Mouse (Mus musculus) E14TG2a.4 (cell line): ENCODE measurements around the gene Gm17545.

Experiments
- H3K27me3 ChIP-seq: 2 replicates; pipeline ENCODE4 v1.6.1; 2014; ENCODE audit warnings: low read length, control low read depth; ENCODE audit not compliant: insufficient read depth
- H3K36me3 ChIP-seq: 2 replicates; pipeline ENCODE4 v1.6.1; 2014; ENCODE audit warnings: low read length, control low read depth; ENCODE audit not compliant: insufficient read depth
- H3K4me1 ChIP-seq: replicated peaks from 2 replicates; pipeline ENCODE4 v1.6.1; 2014; ENCODE audit warnings: low read depth, low read length, control low read depth
- H3K4me3 ChIP-seq: replicated peaks from 2 replicates; pipeline ENCODE4 v1.5.1; 2014; ENCODE audit warnings: mild to moderate bottlenecking, low read length
- H3K9me3 ChIP-seq: 2 replicates; pipeline ENCODE4 v1.6.1; 2014; ENCODE audit warnings: low read length, control low read depth
- CTCF ChIP-seq: conservative IDR thresholded peaks from 2 replicates; pipeline ENCODE4 v1.5.1; 2014; ENCODE audit warnings: low read length
- NANOG ChIP-seq: IDR thresholded peaks from 2 replicates; pipeline ENCODE4 v1.6.1; 2014; ENCODE audit warnings: borderline replicate concordance, low read length, mixed read lengths
- POU5F1 ChIP-seq: IDR thresholded peaks from 2 replicates; pipeline ENCODE4 v1.6.1; 2014; ENCODE audit warnings: low read length, borderline replicate concordance

The Gm17545 gene

GRCm38 (mm10) chr9:22488963-22489362, 34.9 kb downstream of the Gm17545 start:
- Histone ChIP-seq H3K9me3 (no peaks in the 10 kb centered on the region), H3K27me3 (no peaks in the 10 kb centered on the region), H3K4me1 (peaks cover 26% of the 10 kb centered on the region), H3K4me3 (peak overlapping the region; percentile 43; the same call in 1 of the 2 replicates), H3K36me3 (peaks cover 14% of the 10 kb centered on the region)
- no peak for TF ChIP-seq NANOG
- TF ChIP-seq CTCF: no peak
- TF ChIP-seq POU5F1: no peak

- peaks cover 11% of the 10 kb centered on the region for H3K4me1 ChIP-seq
- TF ChIP-seq POU5F1 (no peak), CTCF (peak; percentile 37)
- H3K4me3 ChIP-seq: 0 out of 2 replicates have a peak overlapping the region, but pooled peaks have one; percentile 24
- H3K27me3 ChIP-seq: no peaks in the 10 kb centered on the region
- 0 out of 2 replicates have a peak, but pooled peaks cover 1% of the 10 kb centered on the region for H3K36me3 ChIP-seq
- no peaks in the 10 kb centered on the region for H3K9me3 ChIP-seq
Observed at GRCm38 (mm10) chr9:22494203-22494807, 40.2 kb downstream of the Gm17545 start.

GRCm38 (mm10) chr9:22495133-22495532, 41.0 kb downstream of the Gm17545 start:
- Histone ChIP-seq H3K27me3 (no peaks in the 10 kb centered on the region), H3K4me3 (no peak overlapping the region), H3K36me3 (peaks cover 7% of the 10 kb centered on the region), H3K9me3 (no peaks in the 10 kb centered on the region), H3K4me1 (peaks cover 8% of the 10 kb centered on the region)
- TF ChIP-seq CTCF (peak; percentile 70), NANOG (no peak)

- TF ChIP-seq POU5F1: no peak
- TF ChIP-seq CTCF: no peak
- TF ChIP-seq NANOG: no peak
- peaks cover 7% of the 10 kb centered on the region for H3K36me3 ChIP-seq
Observed at GRCm38 (mm10) chr9:22497021-22497767, 43.1 kb downstream of the Gm17545 start.

GRCm38 (mm10) chr9:22502972-22503371, 48.9 kb downstream of the Gm17545 start:
- Histone ChIP-seq H3K4me1 (peaks cover 8% of the 10 kb centered on the region; the same call in 1 of the 2 replicates), H3K9me3 (no peaks in the 10 kb centered on the region), H3K27me3 (no peaks in the 10 kb centered on the region), H3K4me3 (no peak overlapping the region), H3K36me3 (peaks cover 10% of the 10 kb centered on the region)
- TF ChIP-seq POU5F1: no peak
- no peak for TF ChIP-seq NANOG
- TF ChIP-seq CTCF: no peak

More at GRCm38 (mm10) chr9:22497021-22497767, 43.1 kb downstream of the Gm17545 start:
- Histone ChIP-seq H3K27me3 (no peaks in the 10 kb centered on the region), H3K4me1 (peaks cover 8% of the 10 kb centered on the region), H3K4me3 (no peak overlapping the region), H3K9me3 (no peaks in the 10 kb centered on the region)

- TF ChIP-seq NANOG: no peak
- no peak for TF ChIP-seq CTCF
- no peak for TF ChIP-seq POU5F1
- Histone ChIP-seq H3K9me3 (no peaks in the 10 kb centered on the region), H3K4me1 (peaks cover 8% of the 10 kb centered on the region; the same call in 1 of the 2 replicates), H3K27me3 (no peaks in the 10 kb centered on the region), H3K4me3 (no peak overlapping the region), H3K36me3 (peaks cover 10% of the 10 kb centered on the region)
Observed at GRCm38 (mm10) chr9:22503581-22503980, 49.5 kb downstream of the Gm17545 start.

GRCm38 (mm10) chr9:22505574-22505973, 51.5 kb downstream of the Gm17545 start:
- TF ChIP-seq POU5F1 (no peak), CTCF (no peak), NANOG (no peak)
- Histone ChIP-seq H3K4me3 (no peak overlapping the region), H3K4me1 (peaks cover 19% of the 10 kb centered on the region), H3K9me3 (no peaks in the 10 kb centered on the region), H3K27me3 (no peaks in the 10 kb centered on the region), H3K36me3 (peaks cover 3% of the 10 kb centered on the region; the same call in 1 of the 2 replicates)
